Mouse (Mus musculus): ENCODE measurements around the gene Cript. TPM values are rescaled to one million over a fixed set of nuclear protein-coding genes. Genes with fewer than 3 reads are reported as not detected.

Gene Cript
- polyA plus RNA-seq (2012; ENCODE audit: low replicate concordance), result 0.86 and 3.0 TPM in 2 replicates

GRCm38 (mm10) chr17:87025269-87025949 is at the start of gene Cript, which contains the start of gene Pigf:
Gene Cript, plus strand, starts transcription at chr17:87025550.
Gene Pigf, minus strand, starts transcription at chr17:87025406.

Other genes with a start within 250 kb of the Cript start
- not detected in 2 replicates for gene Tmem247, start 108.2 kb upstream of the Cript start, polyA plus RNA-seq (2012; ENCODE audit: low replicate concordance)
- gene Atp6v1e2, start 77.7 kb upstream of the Cript start, polyA plus RNA-seq (2012; ENCODE audit: low replicate concordance), result not detected in 2 replicates
- 4.5 and 6.6 TPM in 2 replicates for gene Rhoq, start 62.5 kb upstream of the Cript start, polyA plus RNA-seq (2012; ENCODE audit: low replicate concordance)
- 3.3 and 6.0 TPM in 2 replicates for gene Pigf, start 144 bp upstream of the Cript start, polyA plus RNA-seq (2012; ENCODE audit: low replicate concordance)
- 8.2 and 9.2 TPM in 2 replicates for gene Socs5, start 82.1 kb downstream of the Cript start, polyA plus RNA-seq (2012; ENCODE audit: low replicate concordance)
- gene Mcfd2, start 240.4 kb downstream of the Cript start, polyA plus RNA-seq (2012; ENCODE audit: low replicate concordance), result 2.6 and 11.3 TPM in 2 replicates